Mouse (Mus musculus) heart, adult 2 months (tissue): ENCODE data around the gene Tuba4a. TPM values are rescaled to one million over a fixed set of nuclear protein-coding genes. Genes with fewer than 3 reads are reported as not detected.

Experiments used
- DNase-seq, 2 experiments: peaks; one replicate each; pipeline ENCODE4 v3.0.0; 2021
- H3K27ac ChIP-seq: fragments of 200-600 bp; 2 replicates; pipeline ENCODE4 v1.8.1; 2022
- H3K27me3 ChIP-seq: fragments of 200-500 bp; 2 replicates; pipeline ENCODE4 v1.6.1; 2012; ENCODE audit warnings: mild to moderate bottlenecking, low read length, inconsistent platforms, mixed read lengths; ENCODE audit not compliant: control insufficient read depth, insufficient read depth
- H3K36me3 ChIP-seq: fragments of 200-500 bp; 2 replicates; pipeline ENCODE4 v1.6.1; 2012; ENCODE audit warnings: low read length, inconsistent platforms; ENCODE audit not compliant: control insufficient read depth, insufficient read depth
- H3K4me1 ChIP-seq: fragments of 200-500 bp; 2 replicates; pipeline ENCODE4 v1.6.1; 2011; ENCODE audit warnings: low read length; ENCODE audit not compliant: control insufficient read depth, insufficient read depth
- H3K4me3 ChIP-seq: fragments of 200-600 bp; 2 replicates; pipeline ENCODE4 v1.8.1; 2022
- H3K79me2 ChIP-seq: fragments of 200-500 bp; replicated peaks from 2 replicates; pipeline ENCODE4 v1.6.1; 2012; ENCODE audit warnings: mild to moderate bottlenecking, inconsistent platforms, low read length, moderate library complexity, mixed read lengths; ENCODE audit not compliant: control insufficient read depth, insufficient read depth
- H3K9ac ChIP-seq: fragments of 200-500 bp; 2 replicates; pipeline ENCODE4 v1.6.1; 2012; ENCODE audit warnings: low read depth, mild to moderate bottlenecking, control low read depth, inconsistent platforms, low read length, mixed read lengths
- CTCF ChIP-seq: fragments of 200-600 bp; IDR thresholded peaks from 2 replicates; pipeline ENCODE4 v1.8.1; 2022; ENCODE audit warnings: antibody characterized with exemption, mild to moderate bottlenecking, moderate library complexity
- EP300 ChIP-seq: fragments of 200-500 bp; IDR thresholded peaks from 2 replicates; pipeline ENCODE4 v1.6.1; 2011; ENCODE audit warnings: low read depth, low read length, control low read depth; ENCODE audit not compliant: insufficient read depth
- POLR2A ChIP-seq: fragments of 200-500 bp; IDR thresholded peaks from 2 replicates; pipeline ENCODE4 v1.6.1; 2011; ENCODE audit warnings: mild to moderate bottlenecking, low read depth, low read length, control low read depth; ENCODE audit not compliant: insufficient read depth
- WGBS: fragments of 180-500 bp; shearing (Covaris S2); methylation state at CpG from one replicate; pipeline ENCODE4 v1.1.7; 2018; 5-methylcytosine and 5-hydroxymethylcytosine counted together
- intact Hi-C: fragments of 180-260 bp; cut with DNase I; formaldehyde crosslinking; loops from one replicate; pipeline ENCODE4 v1.15.1; 2025
- polyA plus RNA-seq: library from polyadenylated mRNA; depleted of rRNA; stranded (reverse); fragments of >200 nt; gene quantifications from 2 replicates; pipeline ENCODE4 v1.2.3, GENCODE M21; 2012
- total RNA-seq, 2 experiments: library from RNA; stranded (reverse); gene quantifications; 2 replicates each; pipeline ENCODE4 v1.2.3; 2021

Gene Tuba4a
- total and polyA plus RNA-seq, 3 experiments, result 781 to 976 (median 973) TPM

DNA sequence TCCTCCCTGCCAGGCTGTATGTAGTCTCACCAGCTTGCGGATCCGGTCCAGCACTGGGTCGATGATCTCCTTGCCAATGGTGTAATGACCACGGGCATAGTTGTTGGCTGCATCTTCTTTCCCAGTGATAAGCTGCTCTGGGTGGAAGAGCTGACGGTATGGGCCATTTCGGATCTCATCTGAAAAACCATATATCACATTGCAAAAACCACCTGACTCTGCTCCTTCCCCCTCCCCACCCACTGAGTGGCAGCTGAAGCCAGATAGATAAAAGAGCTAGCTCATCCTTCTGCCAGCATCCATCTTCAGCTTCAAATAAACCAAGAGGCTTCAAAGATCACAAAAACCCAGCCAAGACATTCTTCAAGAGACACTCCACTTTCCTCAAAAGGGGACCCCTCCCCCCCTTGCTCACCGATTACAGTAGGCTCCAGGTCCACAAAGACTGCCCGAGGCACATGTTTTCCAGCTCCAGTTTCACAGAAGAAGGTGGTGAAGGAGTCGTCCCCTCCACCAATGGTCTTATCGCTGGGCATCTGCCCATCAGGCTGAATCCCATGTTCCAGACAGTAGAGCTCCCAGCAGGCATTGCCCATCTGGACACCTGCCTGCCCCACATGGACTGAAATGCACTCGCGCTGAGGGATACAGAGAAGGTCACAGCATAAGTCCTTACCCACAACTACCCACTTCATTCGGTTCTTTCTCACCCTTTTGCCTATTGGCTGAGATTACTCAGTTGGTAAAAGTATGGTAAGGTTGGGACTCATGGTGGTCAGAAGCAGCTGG, 2.7 kb downstream of the Tuba4a start:
- H3K27me3 ChIP-seq, result no peaks in the 10 kb centered on the region
- intact Hi-C loops, result no loop called here
- TF ChIP-seq EP300 (peak; percentile 91), CTCF (no peak), POLR2A (peak; percentile 55)
- DNase-seq, result peak; percentile 65 to 72
- H3K4me3 ChIP-seq, result peak overlapping the region; percentile 62
- H3K9ac ChIP-seq, result peak overlapping the region; percentile 78
- no peaks in the 10 kb centered on the region for H3K79me2 ChIP-seq
- H3K4me1 ChIP-seq, result peaks cover 5% of the 10 kb centered on the region
- H3K27ac ChIP-seq, result peak overlapping the region; percentile 88
- WGBS, result 46% methylated on average over 13 of the region's 13 CpGs
- H3K36me3 ChIP-seq, result peaks cover 14% of the 10 kb centered on the region

GRCm38 (mm10) chr1:75215785-75216184, 3.9 kb downstream of the Tuba4a start:
- Histone ChIP-seq H3K27ac (peak overlapping the region; percentile 87), H3K27me3 (no peaks in the 10 kb centered on the region), H3K9ac (no peak overlapping the region), H3K4me3 (peak overlapping the region; percentile 26; the same call in 1 of the 2 replicates), H3K4me1 (peaks cover 7% of the 10 kb centered on the region), H3K36me3 (peaks cover 14% of the 10 kb centered on the region), H3K79me2 (no peaks in the 10 kb centered on the region; the same call in 1 of the 2 replicates)
- intact Hi-C loops, result no loop called here
- DNase-seq, result no peak
- no peak for TF ChIP-seq CTCF
- no peak for TF ChIP-seq POLR2A
- TF ChIP-seq EP300, result no peak
- WGBS, result 71% methylated on average over 9 of the region's 9 CpGs

DNA sequence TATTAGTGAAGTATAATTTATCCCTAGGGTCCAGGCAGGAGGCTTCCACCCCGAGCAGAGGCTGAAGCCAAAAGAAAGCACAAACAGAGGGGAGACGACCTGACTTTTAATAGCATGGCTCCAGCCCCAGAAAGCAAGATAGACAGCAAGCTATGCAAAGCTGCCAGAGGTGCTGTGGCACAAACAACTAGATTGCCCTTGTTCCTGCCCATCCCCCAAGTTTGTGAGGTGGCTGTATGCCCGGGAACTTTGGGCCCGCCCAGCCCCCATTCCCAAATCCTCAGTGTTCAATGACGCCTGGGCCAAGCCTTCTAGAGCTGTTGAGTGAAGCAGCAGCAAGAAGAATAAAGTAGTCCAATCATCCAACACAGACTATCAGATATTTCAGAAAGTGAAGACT, 4.8 kb downstream of the Tuba4a start:
- H3K27me3 ChIP-seq, result no peaks in the 10 kb centered on the region
- no peaks in the 10 kb centered on the region; the same call in 1 of the 2 replicates for H3K79me2 ChIP-seq
- intact Hi-C loops, result no loop called here
- H3K9ac ChIP-seq, result peak overlapping the region; percentile 56
- peaks cover 14% of the 10 kb centered on the region for H3K36me3 ChIP-seq
- TF ChIP-seq POLR2A (no peak; the same call in 1 of the 2 replicates), EP300 (peak; percentile 63; the same call in 1 of the 2 replicates)
- WGBS, result 61% methylated on average over 5 of the region's 5 CpGs
- H3K27ac ChIP-seq, result peak overlapping the region; percentile 87
- peak; percentile 78 to 84 for DNase-seq
- H3K4me3 ChIP-seq, result peak overlapping the region; percentile 15; the same call in 1 of the 2 replicates
- H3K4me1 ChIP-seq, result peaks cover 10% of the 10 kb centered on the region

- Histone ChIP-seq H3K27me3 (no peaks in the 10 kb centered on the region), H3K27ac (peak overlapping the region; percentile 87), H3K4me1 (peaks cover 8% of the 10 kb centered on the region), H3K36me3 (peaks cover 14% of the 10 kb centered on the region), H3K9ac (peak overlapping the region; percentile 56), H3K79me2 (no peaks in the 10 kb centered on the region; the same call in 1 of the 2 replicates), H3K4me3 (peak overlapping the region; percentile 15; the same call in 1 of the 2 replicates)
- DNase-seq, result no peak
- 40% methylated on average over 2 of the region's 2 CpGs for WGBS
- intact Hi-C loops, result no loop called here
- no peak for TF ChIP-seq EP300
- no peak for TF ChIP-seq CTCF
- no peak for TF ChIP-seq POLR2A
These were observed 5.2 kb downstream of the Tuba4a start for GRCm38 (mm10) chr1:75214442-75214841.

DNA sequence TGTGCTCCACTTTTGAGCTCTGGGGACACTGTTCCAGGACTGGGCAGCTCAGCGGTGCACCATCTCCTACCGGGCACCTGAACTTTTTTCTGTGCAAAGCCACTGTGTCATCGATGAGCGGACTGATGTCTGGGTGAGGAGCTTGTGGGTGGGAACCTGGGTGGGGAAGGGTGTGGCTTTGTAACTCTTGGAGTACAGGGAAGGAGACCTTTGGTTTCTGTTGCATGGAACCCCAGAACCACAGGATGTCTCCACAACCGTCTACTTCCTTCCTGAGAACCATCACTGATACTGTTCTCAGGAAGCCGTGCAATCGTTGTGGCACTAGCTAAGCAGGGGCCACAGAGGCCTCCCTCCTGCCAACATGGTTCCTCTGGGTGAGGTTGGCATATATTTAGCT, 6.6 kb downstream of the Tuba4a start:
- Histone ChIP-seq H3K27ac (no peak overlapping the region), H3K79me2 (no peaks in the 10 kb centered on the region; the same call in 1 of the 2 replicates), H3K4me3 (no peak overlapping the region), H3K27me3 (no peaks in the 10 kb centered on the region), H3K36me3 (peaks cover 14% of the 10 kb centered on the region), H3K4me1 (peaks cover 8% of the 10 kb centered on the region), H3K9ac (no peak overlapping the region)
- WGBS, result 65% methylated on average over 7 of the region's 7 CpGs
- intact Hi-C loops, result no loop called here
- no peak for TF ChIP-seq POLR2A
- no peak for DNase-seq

- TF ChIP-seq POLR2A (0 out of 2 replicates have a peak, but pooled peaks have one; percentile 13), EP300 (no peak)
- H3K36me3 ChIP-seq, result peaks cover 14% of the 10 kb centered on the region
- intact Hi-C loops, result no loop called here
- H3K79me2 ChIP-seq, result no peaks in the 10 kb centered on the region; the same call in 1 of the 2 replicates
- no peaks in the 10 kb centered on the region for H3K27me3 ChIP-seq
- H3K4me3 ChIP-seq, result no peak overlapping the region
- H3K27ac ChIP-seq, result no peak overlapping the region
- DNase-seq, result peak in 1 of 2 experiments; percentile 19
- peaks cover 8% of the 10 kb centered on the region for H3K4me1 ChIP-seq
- 79% methylated on average over 4 of the region's 4 CpGs for WGBS
- no peak overlapping the region for H3K9ac ChIP-seq
These were observed 7.1 kb downstream of the Tuba4a start for GRCm38 (mm10) chr1:75212542-75212941.
